Mouse (Mus musculus): Measurements from ENCODE around the gene Efhd2.

Efhd2 gene

GRCm38 (mm10) chr4:141881289-141881914 lies 6.7 kb upstream of the Efhd2 start:
- DNase-seq (ENCODE audit: low read depth, low spot score) = no peak

GRCm38 (mm10) chr4:141879875-141880274 lies 5.2 kb upstream of the Efhd2 start:
- DNase-seq (ENCODE audit: low read depth, low spot score) = no peak

- DNase-seq (ENCODE audit: low read depth, low spot score) = no peak
These were observed 4.4 kb upstream of the Efhd2 start for GRCm38 (mm10) chr4:141879074-141879473.

GRCm38 (mm10) chr4:141878621-141879020 lies 3.9 kb upstream of the Efhd2 start:
- DNase-seq (ENCODE audit: low read depth, low spot score) = no peak

- no peak for DNase-seq (ENCODE audit: low read depth, low spot score)
These were observed 875 bp upstream of the Efhd2 start for GRCm38 (mm10) chr4:141875481-141876108.

GRCm38 (mm10) chr4:141874111-141874600 lies 564 bp downstream of the Efhd2 start:
- no peak for DNase-seq (ENCODE audit: low read depth, low spot score)

- no peak for DNase-seq (ENCODE audit: low read depth, low spot score)
These were observed 1.7 kb downstream of the Efhd2 start for GRCm38 (mm10) chr4:141872977-141873376.

GRCm38 (mm10) chr4:141871909-141872308 lies 2.8 kb downstream of the Efhd2 start:
- no peak for DNase-seq (ENCODE audit: low read depth, low spot score)

- DNase-seq (ENCODE audit: low read depth, low spot score) = no peak
These were observed 3.4 kb downstream of the Efhd2 start for GRCm38 (mm10) chr4:141871333-141871725.

GRCm38 (mm10) chr4:141870666-141871332 lies 3.9 kb downstream of the Efhd2 start:
- DNase-seq (ENCODE audit: low read depth, low spot score) = no peak

GRCm38 (mm10) chr4:141869436-141870215 lies 5.1 kb downstream of the Efhd2 start:
- no peak for DNase-seq (ENCODE audit: low read depth, low spot score)

- no peak for DNase-seq (ENCODE audit: low read depth, low spot score)
These were observed 6.7 kb downstream of the Efhd2 start for GRCm38 (mm10) chr4:141868051-141868450.

- no peak for DNase-seq (ENCODE audit: low read depth, low spot score)
These were observed 7.2 kb downstream of the Efhd2 start for GRCm38 (mm10) chr4:141867498-141867897.

GRCm38 (mm10) chr4:141866933-141867490 lies 7.7 kb downstream of the Efhd2 start:
- no peak for DNase-seq (ENCODE audit: low read depth, low spot score)

GRCm38 (mm10) chr4:141865600-141865999 lies 9.1 kb downstream of the Efhd2 start:
- DNase-seq (ENCODE audit: low read depth, low spot score) = no peak

GRCm38 (mm10) chr4:141865006-141865405 lies 9.7 kb downstream of the Efhd2 start:
- DNase-seq (ENCODE audit: low read depth, low spot score) = no peak

- DNase-seq (ENCODE audit: low read depth, low spot score) = no peak
These were observed 10.2 kb downstream of the Efhd2 start for GRCm38 (mm10) chr4:141864506-141864905.

- no peak for DNase-seq (ENCODE audit: low read depth, low spot score)
These were observed 10.9 kb downstream of the Efhd2 start for GRCm38 (mm10) chr4:141863726-141864280.

GRCm38 (mm10) chr4:141862867-141863266 lies 11.9 kb downstream of the Efhd2 start:
- DNase-seq (ENCODE audit: low read depth, low spot score) = no peak

GRCm38 (mm10) chr4:141861591-141862295 lies 13.0 kb downstream of the Efhd2 start:
- no peak for DNase-seq (ENCODE audit: low read depth, low spot score)
